Mouse (Mus musculus): Measurements from ENCODE around the gene Pcdh7. TPM values are rescaled to one million over a fixed set of nuclear protein-coding genes. Genes with fewer than 3 reads are reported as not detected.
A peak's percentile ranks its signal among the peaks of the same experiment; 100 is the strongest.

Pcdh7 gene
- total RNA-seq, 2 experiments from 2014 or later = 0.19 TPM; not detected in 1

DNA sequence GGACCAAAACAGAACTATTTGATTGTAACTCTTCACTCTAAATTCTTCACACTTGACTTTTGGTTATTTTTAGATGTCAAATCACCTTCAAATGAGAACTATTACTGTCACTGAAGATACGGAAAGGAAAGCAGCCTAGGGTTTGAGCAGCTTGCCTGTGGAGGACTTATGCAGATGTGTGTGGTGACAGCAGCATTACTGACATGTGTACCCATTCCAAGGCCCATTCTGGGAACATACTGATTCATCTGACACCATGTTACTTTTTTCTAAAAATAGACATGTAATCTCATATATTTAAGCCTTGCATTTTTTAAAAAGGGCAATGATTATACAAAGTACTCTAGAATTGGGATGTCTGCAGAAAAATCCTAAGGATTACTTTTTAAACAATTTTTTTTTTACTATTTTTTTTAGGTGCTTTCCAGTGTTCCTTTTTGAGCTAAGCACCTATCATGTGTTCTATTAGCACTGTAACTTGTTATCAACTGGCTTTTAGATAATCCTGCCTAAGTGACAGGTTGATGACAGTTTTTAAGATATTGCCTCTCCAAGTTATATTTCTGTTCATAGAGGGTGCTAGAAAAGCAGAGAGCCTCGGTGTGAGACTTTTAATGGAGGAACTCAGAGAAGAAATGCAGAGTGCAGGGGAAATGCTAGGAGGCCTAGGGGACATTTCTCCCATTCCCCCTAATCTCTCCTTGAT is 26.3 kb downstream of the Pcdh7 start:
- no peak for ATAC-seq (replicated peaks; ENCODE audit: low FRiP score, poor library complexity, severe bottlenecking)

DNA sequence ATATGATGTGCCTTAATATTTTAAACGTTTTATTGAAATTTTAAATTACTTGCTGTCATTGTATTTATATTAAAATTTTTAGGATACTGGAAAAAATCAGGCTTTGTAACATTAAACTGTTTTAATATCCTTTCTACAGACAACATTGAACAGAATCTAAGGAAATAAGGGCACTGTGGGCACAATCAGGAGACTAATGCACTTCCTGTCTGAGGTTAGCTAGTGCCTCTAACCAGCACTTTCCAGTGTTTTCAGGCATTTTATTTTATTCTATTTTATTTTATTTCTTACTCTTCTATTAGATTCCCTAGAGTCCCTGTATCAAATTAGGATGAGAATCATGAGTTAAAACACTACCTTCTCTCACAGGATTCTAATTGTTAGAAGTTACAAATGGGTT is 28.1 kb downstream of the Pcdh7 start:
- ATAC-seq (replicated peaks; ENCODE audit: low FRiP score, poor library complexity, severe bottlenecking) = no peak

DNA sequence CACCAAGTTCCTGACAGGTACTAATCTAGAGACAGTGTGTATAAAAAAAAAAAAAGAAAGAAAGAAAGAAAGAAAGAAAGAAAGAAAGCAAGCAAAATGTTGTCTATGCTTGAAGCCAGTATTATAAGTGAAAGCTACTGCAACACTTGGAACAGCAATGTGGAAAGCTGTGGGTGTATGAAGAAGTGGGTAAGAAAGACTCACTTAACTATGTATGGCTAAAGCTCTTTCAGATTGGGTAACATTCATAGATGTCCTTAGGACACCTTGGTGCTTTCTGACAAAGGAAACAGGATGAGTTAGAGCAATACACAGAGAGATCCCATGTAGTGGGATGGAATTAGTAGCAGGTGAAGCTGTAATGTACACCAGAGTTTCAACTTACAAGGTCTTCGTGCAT is 32.6 kb downstream of the Pcdh7 start:
- ATAC-seq (replicated peaks; ENCODE audit: low FRiP score, poor library complexity, severe bottlenecking) = no peak

DNA sequence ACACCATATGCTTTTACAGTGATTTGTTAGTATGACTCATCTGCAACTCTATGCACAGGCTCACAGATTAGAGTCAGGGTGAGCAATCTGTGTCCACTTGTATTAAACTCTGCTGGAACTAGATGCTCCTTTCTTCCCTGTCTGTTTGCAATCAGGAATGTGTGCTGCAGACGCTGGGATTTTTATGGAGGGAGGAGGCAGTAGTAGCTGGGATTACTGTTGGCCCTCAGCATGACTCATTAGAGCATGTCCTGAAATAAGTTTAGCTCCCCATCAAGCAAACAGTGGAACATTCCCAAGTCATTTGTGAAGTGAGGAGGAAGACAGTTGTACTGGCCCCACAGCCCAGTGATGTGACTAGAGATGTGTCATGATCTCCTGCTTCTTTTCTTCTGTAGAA is 38.0 kb downstream of the Pcdh7 start:
- no peak for ATAC-seq (replicated peaks; ENCODE audit: low FRiP score, poor library complexity, severe bottlenecking)

DNA sequence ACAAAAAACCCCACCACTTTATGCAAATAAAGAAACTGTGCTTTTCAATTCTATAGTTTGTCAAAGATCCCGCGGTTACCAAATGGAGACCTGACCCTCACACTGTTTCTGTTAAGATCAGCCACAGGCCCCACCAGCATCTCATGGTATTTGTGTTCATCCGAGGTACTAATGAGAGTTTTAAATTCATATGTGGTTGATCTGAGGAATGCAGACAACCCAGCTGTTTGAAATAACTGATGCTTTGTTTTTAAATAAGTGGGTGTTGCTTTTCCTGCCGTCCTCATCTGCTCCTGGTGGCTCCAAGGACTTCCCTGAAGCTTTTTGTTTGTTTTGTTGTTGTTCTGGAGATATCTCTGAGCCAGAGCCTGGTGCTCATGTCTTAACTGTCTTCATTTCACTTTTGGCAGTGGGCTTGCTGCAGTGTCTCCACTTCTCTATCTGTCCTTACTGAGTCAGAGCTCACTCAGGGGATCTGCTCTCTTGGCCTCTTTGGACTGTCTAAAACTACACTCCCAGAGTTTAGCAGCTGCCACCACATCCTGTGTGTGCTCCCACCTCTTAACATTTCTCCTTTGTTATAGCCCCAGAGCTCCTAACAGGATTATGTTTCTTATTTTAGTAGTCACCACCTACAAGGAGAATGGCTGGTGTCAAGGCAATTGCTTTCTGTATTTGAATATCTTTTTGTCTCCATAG is 39.1 kb downstream of the Pcdh7 start:
- ATAC-seq (replicated peaks; ENCODE audit: low FRiP score, poor library complexity, severe bottlenecking) = no peak

DNA sequence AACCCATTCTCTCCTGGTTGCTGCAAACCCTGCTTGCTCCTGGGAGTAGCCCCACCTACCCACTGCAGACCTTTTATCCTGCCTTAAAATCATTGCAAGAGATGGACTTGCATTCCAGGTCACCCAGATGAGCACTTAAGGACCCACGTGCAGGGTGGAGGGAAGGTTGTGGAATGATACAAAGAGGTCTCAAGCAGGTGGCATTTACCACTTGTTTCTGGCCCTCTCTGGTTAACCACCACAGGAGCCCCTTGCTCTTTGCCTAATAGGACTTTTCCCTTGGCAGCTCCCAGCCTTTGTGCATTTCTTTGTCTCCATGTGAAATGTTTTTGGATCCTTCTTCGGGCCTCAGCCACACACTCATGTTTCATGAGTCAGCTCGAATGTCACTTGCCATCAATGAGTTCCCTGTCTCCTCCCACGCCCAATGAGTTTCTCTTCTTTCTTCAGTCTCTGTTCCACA is 39.7 kb downstream of the Pcdh7 start:
- ATAC-seq (replicated peaks; ENCODE audit: low FRiP score, poor library complexity, severe bottlenecking) = no peak

DNA sequence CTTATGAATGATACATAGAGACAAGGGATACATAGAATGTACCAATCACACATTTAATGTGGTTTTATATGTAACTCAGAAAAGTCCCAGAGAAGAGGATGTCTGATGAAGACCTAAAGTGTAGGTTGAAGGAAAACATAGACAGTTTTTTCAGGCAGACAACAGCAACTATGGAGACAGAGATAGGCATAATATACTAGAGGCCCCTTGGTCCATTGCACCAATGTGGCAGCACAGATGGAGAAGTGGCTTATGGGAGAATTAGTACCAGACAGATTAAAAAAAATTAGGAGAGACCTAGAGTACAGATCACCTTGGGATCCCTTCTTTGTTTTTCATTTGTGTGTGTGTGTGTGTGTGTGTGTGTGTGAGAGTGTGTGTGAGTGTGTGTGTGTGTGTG is 41.2 kb downstream of the Pcdh7 start:
- ATAC-seq (replicated peaks; ENCODE audit: low FRiP score, poor library complexity, severe bottlenecking) = no peak

DNA sequence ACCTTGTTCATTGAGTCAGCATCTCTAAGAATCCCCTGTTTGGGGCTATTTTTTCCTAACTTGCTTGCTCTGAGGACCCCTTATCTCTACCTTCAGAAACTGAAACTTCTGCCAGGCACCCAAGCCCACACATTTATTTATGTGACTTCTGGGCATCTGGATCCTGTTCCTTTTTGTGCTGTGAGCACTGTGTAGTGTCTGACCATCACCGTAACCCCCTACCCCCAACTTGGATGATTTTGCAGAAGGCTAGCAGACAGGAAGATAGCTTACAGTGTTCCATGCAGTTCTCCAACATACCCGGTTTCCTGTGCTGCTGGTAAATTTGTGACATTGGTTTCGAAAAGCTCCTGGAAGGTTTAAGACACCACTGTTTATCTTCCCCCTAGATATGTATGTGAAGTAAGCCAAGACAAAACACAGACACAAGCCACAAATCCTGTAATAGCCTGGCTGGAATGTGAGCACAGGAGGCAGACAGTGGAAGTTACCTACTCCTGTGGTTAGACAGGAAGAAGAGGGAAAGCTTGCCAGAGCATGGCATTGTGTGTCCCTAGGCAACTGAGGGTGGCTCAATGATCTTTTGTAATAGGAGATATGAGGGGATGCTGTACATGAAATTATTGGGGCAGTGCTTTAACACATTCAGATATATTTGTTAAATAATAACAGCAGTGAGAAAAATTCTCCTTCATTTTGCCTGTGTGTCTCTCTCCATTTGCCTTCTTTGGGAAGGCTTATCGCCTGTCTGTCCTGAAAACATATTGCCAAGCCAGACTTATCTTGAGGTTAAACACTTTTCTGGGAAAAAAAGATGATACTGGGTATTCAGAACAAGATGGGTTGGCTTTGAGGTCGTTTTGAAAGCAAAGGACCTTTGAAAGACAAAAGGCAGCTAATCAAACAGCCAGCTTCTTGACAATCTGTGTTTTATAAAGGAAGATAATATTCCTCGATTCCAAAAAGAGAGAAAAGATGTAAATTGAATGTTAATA is 42.6 kb downstream of the Pcdh7 start:
- no peak for ATAC-seq (replicated peaks; ENCODE audit: low FRiP score, poor library complexity, severe bottlenecking)

DNA sequence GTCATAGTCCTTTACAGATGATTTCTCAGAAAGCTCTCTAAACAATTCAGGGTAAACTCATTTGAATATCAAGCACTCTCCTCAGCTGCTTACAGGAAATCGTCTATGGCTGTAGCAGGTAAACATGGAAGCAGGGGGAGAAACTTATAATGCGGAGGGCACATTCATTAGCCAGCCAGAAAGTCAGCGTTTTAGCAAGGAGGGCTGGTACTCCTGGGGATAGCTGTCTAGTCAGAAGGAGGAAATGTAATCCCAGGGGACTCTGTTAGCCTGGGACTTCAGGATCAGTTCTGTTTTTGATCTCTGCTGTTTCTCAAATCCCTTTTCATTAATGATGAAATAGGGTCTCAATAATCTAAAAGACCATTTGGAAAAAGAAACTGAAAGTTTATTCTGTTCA is 47.6 kb downstream of the Pcdh7 start:
- ATAC-seq (replicated peaks; ENCODE audit: low FRiP score, poor library complexity, severe bottlenecking) = no peak

DNA sequence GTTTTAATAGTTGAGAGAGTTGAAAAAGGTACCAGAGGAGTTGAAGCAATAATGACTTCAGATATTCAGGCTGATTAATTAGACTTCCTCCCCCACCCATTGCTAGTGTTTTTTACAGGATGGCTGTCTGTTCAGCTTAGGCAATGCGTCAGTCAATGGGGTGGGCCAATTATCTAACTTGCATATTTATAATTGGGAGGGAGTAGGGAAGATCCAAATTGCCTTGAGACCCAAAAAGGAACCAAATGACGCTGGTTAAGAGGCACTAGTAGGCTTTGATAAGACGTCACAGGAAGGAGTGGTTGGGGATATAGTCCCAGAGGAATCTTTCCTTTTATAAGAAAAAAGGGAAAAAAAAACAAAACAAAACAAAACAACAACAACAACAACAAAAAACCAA is 49.6 kb downstream of the Pcdh7 start:
- ATAC-seq (replicated peaks; ENCODE audit: low FRiP score, poor library complexity, severe bottlenecking) = no peak

DNA sequence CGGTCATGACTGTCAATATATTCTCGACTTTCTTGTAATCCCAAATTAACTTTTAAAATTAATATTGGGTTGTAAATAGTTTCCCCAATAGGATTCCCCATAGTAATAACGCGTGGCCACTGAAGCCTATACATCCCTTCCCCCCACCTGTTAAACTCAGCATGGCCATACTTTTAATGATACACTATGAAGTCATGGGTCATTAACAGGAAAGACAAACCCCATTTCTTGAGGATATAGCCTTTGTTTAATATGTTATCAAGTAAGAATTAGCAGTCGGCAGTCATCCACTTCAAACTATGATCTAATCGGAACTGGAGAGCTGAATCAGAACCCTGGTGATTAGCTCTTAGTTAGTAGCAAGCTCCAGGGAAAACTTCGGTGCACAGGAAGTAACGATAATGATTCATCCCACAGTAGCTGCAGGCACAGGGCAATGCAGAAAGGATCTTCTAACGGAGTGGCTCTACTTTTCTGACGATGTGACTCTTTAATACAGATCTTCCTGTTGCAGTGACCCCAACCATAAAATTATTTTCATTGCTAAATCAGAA is 50.8 kb downstream of the Pcdh7 start:
- no peak for ATAC-seq (replicated peaks; ENCODE audit: low FRiP score, poor library complexity, severe bottlenecking)

DNA sequence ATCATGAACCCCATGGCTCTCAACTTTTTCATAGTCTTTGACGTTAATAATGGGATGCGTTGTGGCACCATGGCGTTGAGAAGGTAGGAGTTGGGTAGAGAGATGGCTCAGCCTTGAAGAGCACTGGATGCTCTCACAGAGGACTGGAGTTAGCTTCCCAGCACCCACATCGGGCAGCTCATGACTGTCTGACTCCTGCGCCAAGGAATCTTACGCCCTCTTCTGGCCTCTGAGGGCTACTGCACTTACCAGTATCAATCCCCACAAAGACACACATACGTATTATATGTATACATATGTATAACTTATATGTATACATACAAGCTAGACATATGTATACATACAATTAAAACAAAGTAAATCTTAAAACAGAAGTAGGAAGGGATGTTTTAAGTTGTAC is 51.9 kb downstream of the Pcdh7 start:
- ATAC-seq (replicated peaks; ENCODE audit: low FRiP score, poor library complexity, severe bottlenecking) = no peak

DNA sequence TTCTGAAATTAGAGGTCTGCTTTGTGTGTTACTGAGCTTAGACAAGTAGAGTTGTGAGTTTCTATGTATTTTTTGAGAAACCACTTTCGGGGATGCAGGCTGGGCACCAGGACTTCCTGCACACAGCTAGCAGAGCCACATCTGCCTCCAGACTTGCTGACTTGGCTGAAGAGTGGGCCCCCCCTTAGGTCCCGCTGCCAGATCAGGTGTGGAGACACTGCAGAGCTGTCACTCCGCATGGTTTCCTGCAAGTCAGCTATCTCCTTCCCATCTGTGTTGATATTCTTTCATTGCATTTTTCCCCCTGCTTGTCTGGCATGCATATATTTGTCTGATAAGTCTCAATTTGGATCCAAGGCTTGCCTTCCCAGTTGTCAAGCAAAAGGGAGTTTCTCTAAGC is 52.6 kb downstream of the Pcdh7 start:
- ATAC-seq (replicated peaks; ENCODE audit: low FRiP score, poor library complexity, severe bottlenecking) = no peak

DNA sequence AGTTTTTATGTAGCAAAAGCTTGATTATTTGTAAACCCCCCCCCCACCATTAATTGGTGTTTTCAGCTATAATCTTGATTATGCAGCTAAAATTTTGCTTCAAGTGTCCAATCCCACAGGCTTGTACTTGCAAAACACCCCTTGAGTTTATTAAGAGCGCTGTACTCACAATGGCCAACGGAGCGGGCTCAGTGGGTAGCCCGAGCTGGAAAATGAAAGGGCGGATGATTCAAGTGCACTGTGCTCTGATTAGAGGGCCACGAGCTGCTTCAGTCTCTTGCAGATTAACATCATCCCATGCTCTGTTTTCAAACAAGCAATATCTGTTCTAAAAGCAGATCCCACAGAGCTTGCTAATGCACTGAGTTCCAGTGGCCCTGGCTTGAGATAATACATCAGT is 53.4 kb downstream of the Pcdh7 start:
- ATAC-seq (replicated peaks; ENCODE audit: low FRiP score, poor library complexity, severe bottlenecking) = no peak

DNA sequence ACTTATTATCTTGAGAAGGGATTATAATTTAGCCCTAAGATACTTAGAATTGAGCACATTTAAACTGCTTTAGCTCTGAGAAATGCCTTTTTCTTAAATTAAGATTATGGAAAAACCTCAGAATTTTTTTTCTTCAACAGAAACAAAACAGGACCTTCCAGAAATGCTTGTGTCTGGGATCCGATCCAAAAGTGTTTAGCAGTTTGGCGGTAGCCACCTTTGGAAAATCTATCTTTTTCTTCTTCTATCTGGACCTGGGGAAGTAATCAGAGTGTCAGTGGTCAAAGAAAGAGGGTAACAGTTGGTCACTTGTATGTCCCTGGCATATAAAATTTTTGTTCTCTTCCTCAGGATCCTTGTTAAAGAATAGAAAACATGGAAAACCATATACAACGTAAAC is 54.9 kb downstream of the Pcdh7 start:
- ATAC-seq (replicated peaks; ENCODE audit: low FRiP score, poor library complexity, severe bottlenecking) = no peak

DNA sequence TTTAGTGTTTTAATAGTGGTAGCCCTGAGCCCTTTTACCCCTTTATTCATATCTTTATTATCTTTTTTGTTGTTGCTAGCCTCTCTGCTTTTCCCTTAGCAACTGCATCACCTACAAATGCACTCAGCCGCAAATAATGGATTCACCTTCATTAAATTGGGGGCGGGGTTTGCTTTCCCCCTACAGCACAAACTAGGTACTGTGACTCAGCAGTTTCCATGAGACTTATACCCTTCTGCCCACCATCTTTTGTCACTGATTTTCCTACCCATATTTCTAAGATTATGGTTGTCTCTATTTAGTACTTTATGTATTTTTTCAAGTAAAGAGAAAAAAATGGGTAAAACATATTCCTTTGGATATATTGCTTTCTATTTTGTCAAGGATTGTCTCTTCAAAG is 56.7 kb downstream of the Pcdh7 start:
- no peak for ATAC-seq (replicated peaks; ENCODE audit: low FRiP score, poor library complexity, severe bottlenecking)

DNA sequence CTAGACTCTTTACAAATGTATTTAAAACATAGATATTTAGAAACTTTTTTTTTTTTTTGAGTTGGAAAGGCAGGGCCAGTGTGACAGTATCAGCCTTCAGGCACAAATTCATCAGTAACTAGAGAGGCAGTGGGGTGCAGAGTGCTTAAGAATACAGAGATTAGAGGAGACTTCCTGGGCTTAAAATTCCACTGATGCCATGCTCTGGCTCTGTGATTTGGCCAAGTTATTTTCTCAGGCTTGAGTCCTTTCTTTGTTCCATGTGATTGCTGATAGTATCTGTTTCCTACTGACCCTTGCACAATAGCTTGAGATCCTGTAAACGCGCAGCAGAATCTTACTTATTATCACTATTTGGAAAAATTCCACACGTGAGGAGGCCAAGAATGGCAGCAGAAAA is 60.3 kb downstream of the Pcdh7 start:
- no peak for ATAC-seq (replicated peaks; ENCODE audit: low FRiP score, poor library complexity, severe bottlenecking)

DNA sequence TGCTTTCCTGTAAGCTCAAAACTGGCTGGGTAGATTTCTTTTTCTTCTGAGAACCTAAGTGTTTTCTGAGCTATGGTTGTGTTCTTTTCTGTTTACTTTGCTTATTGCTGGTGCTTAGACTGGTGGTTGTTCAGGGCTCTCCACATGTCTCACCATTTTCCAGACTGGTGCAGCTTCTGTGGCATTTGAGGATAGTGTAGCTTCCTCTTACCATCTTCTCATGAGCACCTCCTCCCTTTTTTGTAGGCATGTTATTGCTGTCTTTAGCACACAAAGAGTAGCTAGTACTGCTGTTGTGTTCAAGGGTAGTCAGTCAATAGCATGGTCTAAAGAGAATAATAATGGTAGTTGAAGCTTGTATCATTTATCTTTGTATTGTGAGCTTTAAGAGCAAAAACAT is 62.2 kb downstream of the Pcdh7 start:
- no peak for ATAC-seq (replicated peaks; ENCODE audit: low FRiP score, poor library complexity, severe bottlenecking)

DNA sequence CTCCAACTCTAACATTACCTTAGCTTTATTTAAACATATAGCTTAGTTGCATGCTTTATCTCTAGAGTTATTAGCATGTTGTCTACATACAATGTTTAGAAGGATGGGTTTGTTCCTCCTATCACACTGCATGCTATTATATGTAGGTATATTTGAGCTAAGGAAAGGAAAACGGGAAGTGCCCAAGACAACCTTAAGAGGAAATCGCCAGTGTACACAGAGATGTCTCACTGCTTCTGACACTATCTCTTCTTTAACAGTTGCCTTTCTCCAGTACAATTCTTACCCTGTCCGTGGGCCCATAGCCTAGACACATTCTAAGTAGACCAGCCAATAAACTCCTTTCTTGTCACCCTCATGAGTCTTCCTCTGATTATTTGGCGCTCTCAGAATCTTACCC is 62.8 kb downstream of the Pcdh7 start:
- no peak for ATAC-seq (replicated peaks; ENCODE audit: low FRiP score, poor library complexity, severe bottlenecking)

DNA sequence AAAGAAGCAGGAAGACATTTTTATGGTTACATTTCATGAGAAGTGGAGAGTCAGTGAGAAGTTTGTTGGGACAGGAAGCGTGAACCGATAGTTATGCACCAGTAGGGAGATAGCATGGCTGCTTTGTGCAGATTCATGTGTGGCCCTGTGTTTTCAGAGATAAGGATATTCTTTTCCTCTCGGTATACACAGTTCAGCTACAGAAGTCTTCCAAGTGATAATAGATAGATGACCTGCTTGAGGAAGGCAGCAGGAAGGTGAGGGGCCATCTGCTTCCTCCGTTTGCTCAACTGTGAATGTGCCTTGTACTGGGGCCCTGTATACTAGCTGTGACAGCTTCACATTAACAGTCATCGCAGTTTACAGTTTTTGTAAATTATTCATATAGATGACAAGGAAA is 64.2 kb downstream of the Pcdh7 start:
- ATAC-seq (replicated peaks; ENCODE audit: low FRiP score, poor library complexity, severe bottlenecking) = peak; percentile 94

Measured in erythroblast, adult 5-6 weeks (primary cell).